Mouse (Mus musculus): ENCODE measurements at regions not wholly inside any gene's neighbourhood (a gene's known extent, or its start where the extent isn't known, plus 50 kb on each side); places are given as distances from the start of the nearest gene placed in this dataset.

DNA sequence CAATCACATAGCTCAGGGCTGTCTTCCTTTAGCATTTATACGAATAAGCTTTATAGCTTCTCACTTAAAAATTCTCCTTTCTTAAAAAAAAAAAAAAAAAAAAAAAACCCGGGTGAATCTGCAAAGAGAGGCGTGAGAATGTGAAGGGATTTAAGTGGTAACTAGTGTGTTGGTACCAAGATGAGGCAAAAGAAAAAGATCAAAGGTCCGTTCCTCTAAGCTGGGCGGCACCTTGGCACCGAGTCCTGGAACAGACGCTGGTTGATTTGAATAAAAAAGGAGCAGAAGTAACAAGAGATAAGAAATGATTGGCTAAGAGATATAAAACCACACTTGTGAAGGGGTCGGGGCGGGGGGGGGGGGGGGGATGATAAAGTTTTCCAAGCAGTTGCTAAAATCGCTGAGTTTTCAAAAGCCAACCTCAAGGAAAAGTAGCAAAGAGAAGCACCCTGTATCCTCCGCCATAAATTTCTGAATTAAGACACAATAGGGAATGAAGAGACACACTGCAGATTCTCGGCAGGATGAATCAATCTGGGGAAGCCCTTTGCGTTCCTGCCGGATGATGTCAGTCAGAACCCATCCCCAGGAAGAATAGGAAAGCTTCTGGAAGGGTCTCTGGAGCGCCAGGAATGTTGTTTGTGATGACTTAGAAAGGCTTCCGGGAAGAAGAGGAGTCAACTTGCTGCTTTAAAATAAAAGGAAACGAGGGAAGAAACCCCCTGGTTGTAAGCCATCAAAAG, 107.7 kb upstream of the Ankrd1 start:
- no peak for ATAC-seq (replicated peaks; ENCODE audit: low read depth, poor library complexity, severe bottlenecking)

DNA sequence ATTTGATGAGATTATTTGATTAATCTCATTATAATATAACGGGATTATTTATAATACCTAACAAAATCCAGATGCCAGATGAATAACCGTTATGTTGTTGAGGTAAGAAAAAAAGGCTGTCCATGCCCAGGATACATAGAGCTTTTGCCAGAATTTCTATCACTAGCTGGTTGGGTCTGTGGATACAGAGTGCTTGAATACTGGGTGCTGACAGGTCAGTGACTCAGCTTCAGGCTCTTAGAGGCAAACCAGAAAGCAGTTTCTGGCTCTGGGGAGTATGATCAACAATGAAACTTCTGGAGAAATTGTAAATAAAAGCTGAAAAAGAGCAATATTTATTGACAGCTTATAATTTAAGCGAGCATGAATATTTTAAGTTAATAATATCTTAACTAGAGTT, 109.4 kb upstream of the Ankrd1 start:
- ATAC-seq (replicated peaks; ENCODE audit: low read depth, poor library complexity, severe bottlenecking), result no peak

DNA sequence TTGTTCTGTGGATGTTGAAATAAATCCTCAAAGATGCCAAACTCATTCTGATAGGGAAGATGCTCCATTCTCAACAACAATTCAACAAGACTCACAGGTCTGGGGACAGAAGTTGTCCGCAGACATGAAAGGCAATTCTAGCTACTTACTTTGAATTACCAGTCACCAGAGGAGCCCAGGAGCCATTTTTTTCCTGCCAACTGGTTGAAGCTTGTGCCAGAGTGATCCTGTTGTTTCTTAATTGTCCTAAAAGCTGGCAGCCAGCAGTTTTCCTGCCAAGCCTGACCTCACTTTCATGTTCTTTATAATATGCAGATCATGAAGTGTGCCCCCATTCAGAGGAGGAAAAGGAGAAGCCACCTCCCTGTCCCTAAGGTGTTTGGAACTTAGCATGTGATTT, 110.0 kb upstream of the Ankrd1 start:
- no peak for ATAC-seq (replicated peaks; ENCODE audit: low read depth, poor library complexity, severe bottlenecking)

DNA sequence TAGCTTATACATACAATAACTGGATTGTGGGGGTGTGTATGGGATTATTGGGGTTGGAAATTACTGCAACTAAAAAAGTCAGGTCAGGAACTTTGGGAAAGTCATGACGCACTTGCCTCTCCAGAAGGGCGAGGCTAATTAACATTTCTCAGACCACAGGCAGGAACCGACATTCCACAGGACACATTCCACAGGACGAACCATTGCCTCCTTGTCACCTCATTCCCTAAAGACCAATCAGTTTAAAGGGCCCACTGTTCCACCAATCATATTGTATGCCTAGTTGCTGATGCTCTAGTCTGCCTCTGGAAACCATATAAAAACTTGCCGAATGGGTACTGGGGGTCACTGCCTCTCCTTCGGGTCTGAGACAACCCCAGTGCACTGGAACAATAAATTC, 113.0 kb upstream of the Pcgf5 start:
- no peak for ATAC-seq (replicated peaks; ENCODE audit: low read depth, poor library complexity, severe bottlenecking)

DNA sequence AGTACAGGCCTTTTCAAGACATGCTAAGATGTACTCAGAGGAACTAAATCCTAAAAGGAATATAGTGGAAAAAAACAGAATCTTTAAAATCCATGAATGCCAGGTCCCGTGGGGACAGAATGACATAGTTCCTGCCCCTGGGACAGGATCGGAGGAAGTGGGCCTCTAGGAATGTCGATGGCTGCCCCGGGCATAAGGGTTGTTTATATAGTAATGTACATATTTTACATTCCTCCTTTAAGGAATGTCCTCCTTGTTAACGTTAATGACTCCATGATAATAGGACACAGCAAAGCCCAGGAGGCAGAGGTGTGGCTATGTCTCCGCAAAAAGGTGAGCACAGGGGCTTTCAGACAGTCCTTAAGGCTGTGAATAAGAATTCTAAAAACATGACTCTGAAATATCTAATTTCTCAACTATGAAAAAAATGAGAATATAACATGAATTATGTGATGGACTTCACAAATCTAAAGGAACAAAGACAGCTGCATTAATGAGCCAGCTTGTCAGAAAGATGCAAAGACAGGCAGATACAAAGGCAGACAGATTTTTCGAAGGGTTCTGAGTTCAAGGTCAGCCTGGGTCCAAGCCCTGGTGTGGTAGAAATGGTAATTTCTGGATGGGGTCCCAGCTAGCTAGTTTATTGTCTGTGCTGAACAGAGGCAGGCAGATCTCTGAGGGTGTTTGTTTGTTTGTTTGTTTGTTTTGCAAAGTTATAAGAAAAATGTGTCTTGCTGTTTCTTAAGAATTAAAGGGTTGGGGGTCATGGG, 111.3 kb upstream of the Pcgf5 start:
- no peak for ATAC-seq (replicated peaks; ENCODE audit: low read depth, poor library complexity, severe bottlenecking)

DNA sequence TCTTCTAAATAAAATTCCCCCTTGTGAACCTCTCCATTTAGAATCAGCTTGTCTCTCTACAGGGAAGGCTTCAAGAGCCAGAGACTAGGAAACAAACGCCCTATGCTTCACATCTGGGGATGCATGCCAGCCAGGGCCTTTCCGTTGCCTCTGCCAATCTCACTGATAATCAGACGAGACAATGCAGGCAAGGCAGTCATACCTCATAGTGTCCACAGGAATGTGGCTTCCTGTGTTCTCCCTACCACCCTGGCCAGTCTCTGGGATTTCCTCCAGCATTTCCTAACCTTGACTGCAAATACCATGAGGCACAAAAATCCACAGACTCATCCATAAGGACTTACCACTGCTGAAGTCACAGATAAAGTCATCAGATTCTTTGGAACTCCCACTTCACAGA, 110.4 kb upstream of the Pcgf5 start:
- no peak for ATAC-seq (replicated peaks; ENCODE audit: low read depth, poor library complexity, severe bottlenecking)

DNA sequence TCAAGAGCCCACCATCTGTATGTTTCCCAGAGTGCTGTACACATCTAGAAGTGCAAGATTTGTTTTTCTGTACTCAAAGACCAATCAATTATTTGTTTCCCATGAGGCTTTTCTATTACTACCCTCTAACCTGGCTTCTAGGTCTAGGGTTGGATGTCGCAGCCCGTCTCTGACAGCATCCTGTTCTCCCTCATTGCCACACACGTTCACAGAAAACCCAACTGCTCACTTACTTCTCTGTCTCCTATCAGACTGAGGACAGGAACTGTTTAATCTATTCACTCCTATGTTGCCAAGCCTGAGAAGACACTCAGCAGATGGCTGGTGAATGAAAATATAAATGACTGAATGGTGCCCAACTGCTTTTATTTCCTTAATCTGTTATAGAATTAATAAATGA, 109.6 kb upstream of the Pcgf5 start:
- no peak for ATAC-seq (replicated peaks; ENCODE audit: low read depth, poor library complexity, severe bottlenecking)

DNA sequence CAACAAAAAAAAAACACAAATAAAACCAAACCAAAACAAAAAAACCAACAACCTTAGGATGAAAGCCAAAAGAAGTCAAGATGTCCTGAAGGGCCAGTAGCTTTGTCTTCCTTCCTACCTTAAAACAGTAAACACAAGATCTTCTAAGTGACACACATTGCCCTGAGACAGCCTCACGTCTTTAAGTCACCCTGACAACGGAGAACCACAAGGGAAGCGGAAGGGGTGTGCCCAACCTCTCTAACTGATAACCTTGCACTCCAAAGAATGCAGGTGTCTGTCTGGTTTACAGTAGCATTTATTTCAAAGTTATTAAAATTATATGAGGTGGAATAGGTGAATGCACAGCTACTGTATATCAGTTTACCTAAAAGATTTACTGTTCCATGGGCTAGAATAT, 105.7 kb upstream of the Pcgf5 start:
- ATAC-seq (replicated peaks; ENCODE audit: low read depth, poor library complexity, severe bottlenecking), result peak; percentile 88

DNA sequence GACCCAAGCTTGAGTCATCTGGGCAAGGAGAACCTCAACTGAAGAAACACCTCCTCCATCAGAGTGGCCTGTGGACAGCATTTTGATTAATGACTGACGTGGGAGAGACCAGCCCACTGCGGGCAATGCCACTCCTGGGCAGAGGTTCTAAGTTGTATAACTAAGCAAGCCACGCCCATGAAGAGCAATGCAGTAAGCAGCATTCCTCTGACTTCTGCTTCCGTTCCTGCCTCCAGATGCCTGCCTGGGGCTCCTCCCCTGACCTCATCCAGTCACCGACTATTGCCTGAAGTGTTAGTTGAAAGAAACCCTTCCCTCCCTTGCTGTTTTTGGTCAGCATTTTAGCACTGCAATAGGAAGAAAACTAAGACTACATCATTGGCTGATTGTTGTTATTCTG, 105.2 kb upstream of the Pcgf5 start:
- ATAC-seq (replicated peaks; ENCODE audit: low read depth, poor library complexity, severe bottlenecking), result no peak

DNA sequence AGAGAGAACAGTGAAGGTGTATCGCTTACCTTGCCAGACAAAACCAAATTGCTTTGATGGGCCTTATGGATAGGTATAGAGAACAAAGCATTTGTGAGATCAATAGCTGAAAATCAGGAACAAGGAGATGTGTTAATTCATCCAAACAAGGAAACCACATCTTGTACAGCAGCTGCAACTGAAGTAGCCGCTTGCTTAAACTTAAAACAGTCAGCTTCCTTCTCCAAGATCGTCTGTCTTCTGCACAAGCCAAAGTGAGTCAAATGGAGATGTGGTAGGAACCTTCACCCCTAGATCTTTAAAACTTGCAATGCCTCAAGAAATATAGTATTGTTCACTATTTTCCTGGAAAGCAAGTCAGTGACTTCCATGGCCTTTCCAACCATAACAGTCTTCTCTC, 95.6 kb upstream of the Pcgf5 start:
- 0 out of 2 replicates have a peak, but pooled peaks have one; percentile 22 for ATAC-seq (replicated peaks; ENCODE audit: low read depth, poor library complexity, severe bottlenecking)

DNA sequence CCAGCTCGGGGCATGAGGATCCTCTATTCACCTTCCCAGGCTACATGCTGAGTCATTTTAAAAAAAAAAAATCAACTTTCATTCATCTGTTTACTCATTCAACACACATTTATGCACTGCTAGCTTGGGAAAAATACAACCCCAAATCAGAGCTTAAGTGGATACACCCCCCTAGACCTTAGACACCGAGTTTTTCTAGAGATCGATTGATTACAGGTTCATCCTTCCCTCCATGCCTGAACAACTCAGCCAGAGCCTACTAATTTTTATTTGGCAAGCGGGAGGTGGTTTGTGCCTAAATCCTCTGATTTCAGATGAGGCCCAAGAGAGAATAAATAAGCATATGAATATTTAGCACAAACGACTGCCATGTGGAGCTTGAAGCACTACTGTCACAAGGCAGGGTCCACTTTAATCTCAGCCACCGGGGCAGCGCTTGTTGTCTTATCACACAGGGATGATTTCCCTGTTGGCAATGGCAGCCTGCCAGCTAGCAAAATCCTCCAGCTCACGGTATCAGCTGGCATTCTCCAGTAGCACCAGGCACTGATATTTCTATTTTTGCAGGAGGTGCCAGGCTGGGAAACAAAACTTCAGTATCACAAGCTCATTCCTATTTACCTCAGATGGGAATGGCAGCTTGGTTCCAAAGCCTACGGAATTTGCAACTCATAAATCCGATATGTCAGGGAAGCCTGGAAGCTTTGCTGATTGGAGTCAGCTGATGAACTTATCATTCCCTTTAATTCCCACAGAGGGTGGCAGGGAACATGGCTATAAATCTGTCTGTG, 90.2 kb upstream of the Pcgf5 start:
- ATAC-seq (replicated peaks; ENCODE audit: low read depth, poor library complexity, severe bottlenecking), result 0 out of 2 replicates have a peak, but pooled peaks have one; percentile 29

DNA sequence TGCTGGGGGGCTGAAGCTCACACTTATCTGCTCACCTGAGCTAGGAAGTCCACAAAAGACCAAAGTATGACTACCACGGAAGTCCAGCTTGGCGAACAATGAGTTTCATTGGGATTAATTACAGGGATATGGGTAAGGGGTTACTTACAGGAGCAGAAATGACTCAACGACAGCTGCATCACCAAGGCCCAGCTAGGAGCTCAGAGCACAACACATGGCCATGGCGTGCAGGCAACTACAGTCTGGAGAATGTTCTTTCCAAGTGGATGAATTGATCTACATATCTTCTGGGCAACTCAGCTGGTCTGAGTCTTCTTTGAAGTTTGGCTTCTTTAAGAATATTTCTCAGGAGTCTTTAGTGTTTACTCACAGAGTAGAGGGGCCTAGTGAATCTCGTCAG, 86.3 kb upstream of the Pcgf5 start:
- ATAC-seq (replicated peaks; ENCODE audit: low read depth, poor library complexity, severe bottlenecking), result no peak

DNA sequence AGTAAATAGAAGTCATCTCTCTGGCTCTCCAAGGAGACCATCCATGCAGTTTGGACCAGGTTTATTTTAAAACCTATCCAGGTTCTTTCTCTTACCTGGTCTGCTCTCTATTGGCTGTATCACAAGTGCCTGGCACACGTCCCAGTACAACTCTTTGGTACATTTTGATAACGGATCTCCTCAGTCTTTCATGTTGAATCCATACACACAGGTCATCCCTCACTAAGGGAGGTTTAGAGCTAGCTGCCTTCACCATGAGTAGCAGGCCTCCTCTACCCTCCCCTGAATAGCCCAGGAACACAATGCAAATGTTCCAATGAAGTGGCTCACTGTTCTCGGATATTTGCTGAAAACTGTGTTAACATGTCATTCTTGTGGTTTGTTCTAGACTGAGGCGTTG, 84.2 kb upstream of the Pcgf5 start:
- no peak for ATAC-seq (replicated peaks; ENCODE audit: low read depth, poor library complexity, severe bottlenecking)

DNA sequence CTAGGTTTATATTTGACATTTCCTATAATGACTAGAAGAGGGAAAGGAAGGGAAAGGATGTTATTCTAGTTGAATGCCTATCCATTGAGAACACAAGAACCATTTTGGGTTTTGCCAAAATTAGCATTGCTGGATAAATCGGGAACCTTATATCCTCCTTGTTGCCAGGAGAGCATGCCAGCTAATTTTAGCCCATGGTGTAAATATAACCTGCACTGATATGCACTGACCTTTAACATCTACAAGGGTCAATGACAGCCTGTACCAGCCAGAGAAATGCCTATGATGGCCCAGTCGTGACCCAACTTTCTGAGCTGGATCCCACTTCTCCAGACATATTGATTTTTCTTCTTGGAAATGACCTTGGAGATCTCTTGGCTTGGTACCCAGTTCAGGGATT, 83.7 kb upstream of the Pcgf5 start:
- ATAC-seq (replicated peaks; ENCODE audit: low read depth, poor library complexity, severe bottlenecking), result no peak

DNA sequence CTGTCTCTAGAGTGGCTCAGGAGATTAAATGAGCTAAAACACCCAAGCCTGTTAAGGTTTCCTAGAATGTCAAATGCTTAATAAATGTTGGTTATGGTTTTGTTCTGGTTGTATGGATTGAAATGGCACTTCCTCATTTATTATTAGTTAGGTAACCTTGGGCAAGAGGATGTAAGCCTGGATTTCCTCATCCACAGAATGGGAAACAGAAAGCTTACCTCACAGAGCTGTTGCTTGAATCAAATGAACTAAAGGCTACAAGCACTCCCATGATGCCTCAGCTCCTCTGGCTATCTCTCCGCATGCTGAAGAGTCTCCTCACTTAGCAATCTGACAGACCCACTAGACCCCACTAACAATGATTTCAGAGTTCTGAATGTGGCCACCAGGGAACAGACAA, 82.8 kb upstream of the Pcgf5 start:
- peak; percentile 39 for ATAC-seq (replicated peaks; ENCODE audit: low read depth, poor library complexity, severe bottlenecking)

DNA sequence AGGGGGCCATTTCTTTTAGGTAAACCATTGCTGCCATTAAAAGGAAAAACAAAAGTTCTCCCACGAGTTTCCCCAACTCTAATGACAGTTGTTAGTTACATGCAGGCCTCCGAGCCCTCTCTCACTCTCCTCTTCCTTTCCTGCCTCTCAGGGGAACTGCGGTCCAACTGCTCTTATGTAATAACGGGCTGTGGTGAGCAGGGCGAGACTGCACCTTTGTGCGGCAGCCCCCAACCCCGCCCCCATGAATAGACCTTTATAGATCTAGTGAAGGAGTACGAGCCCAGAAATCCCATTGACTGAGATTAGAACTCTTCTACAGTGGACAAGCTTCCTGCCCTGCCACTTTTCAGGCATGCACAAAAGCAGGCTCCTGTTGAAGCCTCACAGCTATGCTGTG, 81.8 kb upstream of the Pcgf5 start:
- ATAC-seq (replicated peaks; ENCODE audit: low read depth, poor library complexity, severe bottlenecking), result peak; percentile 94

DNA sequence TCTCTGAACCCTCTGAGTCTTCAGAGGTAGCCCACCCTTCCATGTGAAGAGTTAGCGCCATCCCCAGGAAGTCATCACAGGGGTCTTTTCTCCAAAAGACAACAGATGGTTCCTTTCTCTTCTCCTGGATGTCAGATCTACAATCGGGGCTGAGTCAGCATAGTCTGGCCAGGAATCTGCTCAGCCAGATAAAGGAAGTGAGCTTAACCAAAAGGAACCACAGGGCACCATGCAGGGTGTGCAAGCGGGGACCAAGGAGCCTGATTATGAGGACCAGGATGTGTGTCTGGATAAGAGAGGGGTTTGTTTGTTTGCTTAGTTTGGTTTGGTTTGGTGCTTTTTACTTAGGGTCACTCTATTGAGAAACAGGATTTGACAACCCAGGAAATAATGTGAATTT, 74.6 kb upstream of the Pcgf5 start:
- peak; percentile 99 for ATAC-seq (replicated peaks; ENCODE audit: low read depth, poor library complexity, severe bottlenecking)

DNA sequence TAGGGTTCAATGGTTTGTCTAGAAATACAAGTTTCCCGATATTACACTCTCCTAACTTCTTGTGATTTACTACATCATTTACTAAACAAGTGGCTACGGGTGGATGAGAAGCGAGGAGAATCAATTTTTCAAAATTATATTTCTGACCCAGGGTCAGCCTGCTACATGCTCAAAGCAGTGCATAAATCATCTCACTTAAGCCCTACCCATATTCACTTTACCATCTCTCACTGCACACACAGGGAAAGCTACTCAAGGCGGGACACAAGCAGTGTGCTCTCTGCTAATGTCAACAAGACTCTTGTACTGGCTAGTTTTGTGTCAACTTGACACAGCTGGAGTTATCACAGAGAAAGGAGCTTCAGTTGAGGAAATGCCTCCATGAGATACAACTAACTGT, 62.6 kb upstream of the Pcgf5 start:
- ATAC-seq (replicated peaks; ENCODE audit: low read depth, poor library complexity, severe bottlenecking), result no peak

DNA sequence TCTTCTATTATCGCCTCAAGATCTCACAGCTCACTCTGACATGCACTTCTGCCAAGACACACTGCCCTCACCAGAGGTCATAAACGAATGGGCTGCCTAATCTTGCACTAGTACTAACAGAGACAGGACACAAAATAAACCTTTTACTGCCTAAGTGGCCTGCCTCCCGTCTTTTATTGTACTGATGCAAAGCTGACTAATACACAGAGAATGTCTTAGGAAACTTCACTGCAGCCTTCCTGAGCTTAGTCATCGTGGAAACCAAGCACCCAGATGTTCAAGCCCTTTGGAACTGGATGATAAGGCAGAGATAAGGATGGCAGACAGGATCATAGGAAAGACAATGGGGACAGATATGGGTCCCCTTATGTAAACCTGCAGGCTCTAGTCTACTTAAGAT, 57.3 kb upstream of the Pcgf5 start:
- no peak for ATAC-seq (replicated peaks; ENCODE audit: low read depth, poor library complexity, severe bottlenecking)

DNA sequence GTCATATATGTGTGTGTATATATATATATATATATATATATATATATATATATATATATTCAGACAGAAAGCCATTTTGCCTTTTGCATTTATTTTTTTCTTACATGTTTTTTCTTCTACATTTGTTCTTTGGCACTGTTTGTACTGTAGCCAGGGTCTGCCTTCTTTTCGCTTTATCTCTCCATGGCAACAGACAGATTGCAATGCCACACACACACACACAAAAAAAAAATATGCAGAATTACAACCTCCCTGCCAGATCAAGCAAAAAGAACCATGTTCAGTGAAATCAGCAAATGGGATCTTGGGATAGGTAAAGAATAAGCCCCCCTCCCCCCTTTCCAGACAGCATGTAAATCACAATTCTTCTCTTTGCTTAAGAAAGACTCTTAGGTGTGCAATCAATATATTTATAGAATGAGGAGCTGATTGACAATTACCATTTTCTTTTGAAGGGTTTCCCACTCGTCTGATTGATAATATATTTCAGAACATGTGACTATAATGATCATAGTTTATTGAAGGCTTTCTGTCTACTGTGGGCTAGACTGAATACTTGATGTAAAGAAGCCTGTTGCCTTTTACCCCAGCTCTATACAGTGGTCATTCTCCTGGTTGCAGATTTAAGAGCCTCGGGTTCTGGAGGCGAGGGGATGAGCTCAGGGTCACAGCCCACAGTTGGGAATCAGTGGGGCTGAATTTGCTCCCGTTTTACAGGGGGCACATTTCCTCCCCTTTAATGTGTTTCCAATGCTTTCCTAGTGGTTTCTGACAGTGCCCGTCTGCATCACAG, 54.7 kb upstream of the Pcgf5 start:
- ATAC-seq (replicated peaks; ENCODE audit: low read depth, poor library complexity, severe bottlenecking), result no peak

All from common myeloid progenitor, adult 5-6 weeks (primary cell).